Mouse (Mus musculus) kidney, adult 2 months (tissue): ENCODE measurements at regions not wholly inside any gene's neighbourhood (a gene's known extent, or its start where the extent isn't known, plus 50 kb on each side); places are given as distances from the start of the nearest gene placed in this dataset.

Source experiments
- CTCF ChIP-seq: fragments of 200-500 bp; conservative IDR thresholded peaks from 2 replicates; pipeline ENCODE4 v1.5.1; 2011; ENCODE audit warnings: low read depth, mild to moderate bottlenecking, control low read depth, low read length, moderate library complexity, mixed read lengths; ENCODE audit not compliant: insufficient read depth, insufficient read length
- POLR2A ChIP-seq: fragments of 200-500 bp; IDR thresholded peaks from one replicate; pipeline ENCODE4 v1.6.1; 2011; ENCODE audit warnings: low read depth, low read length, control low read depth

DNA sequence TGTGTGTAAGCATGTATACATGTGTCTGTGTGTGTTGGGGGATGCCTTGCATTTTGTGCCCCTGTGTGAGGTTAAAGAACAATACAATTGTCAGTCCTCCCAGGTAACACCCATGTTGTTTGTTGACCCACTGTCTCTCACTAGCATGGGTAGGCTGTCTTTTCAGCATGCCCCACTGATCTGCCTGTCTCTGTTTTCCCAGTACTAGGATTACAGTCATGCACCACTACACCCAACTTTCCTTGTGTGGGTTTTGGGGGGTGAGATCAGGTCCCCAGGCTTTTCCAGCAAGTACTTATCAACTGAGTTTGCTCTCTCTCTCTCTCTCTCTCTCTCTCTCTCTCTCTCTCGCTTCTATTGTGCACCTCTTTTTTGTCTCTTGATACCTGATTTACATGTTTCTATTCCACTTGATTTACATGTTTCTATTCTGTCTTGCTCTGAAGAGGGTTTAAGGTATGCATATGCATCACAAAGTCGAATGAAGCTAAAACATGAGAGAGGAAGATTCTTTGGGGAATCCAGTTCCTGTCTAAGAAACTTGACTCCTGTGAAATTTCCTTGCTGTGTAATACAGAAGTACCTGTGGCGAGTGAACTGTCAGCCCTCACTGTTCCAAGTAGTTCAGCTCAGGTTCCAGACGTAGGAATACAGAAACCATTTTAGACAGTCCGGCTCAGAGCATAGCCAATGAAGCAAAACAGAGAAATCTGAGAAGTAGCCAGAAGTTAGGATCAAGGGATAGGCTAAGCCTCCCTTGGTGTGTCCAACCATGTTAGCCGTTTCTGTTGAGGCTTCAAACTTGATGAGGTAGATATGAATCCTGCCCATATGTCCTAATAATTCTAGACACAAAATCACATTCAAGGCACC, 491.6 kb upstream of the Kif2a start:
- no peak for TF ChIP-seq POLR2A
- no peak for TF ChIP-seq CTCF
